Mouse (Mus musculus) ES-Bruce4 (cell line): ENCODE measurements around the gene Alyref2. TPM values are rescaled to one million over a fixed set of nuclear protein-coding genes. Genes with fewer than 3 reads are reported as not detected.

Experiments used
- H3K27ac ChIP-seq: 2 replicates; pipeline ENCODE4 v1.5.1; 2012; ENCODE audit warnings: low read length, inconsistent platforms; ENCODE audit not compliant: insufficient read depth
- H3K27me3 ChIP-seq: 2 replicates; pipeline ENCODE4 v1.6.1; 2012; ENCODE audit warnings: mild to moderate bottlenecking, low read length, inconsistent platforms; ENCODE audit not compliant: control insufficient read depth, poor library complexity, insufficient read depth, severe bottlenecking
- H3K36me3 ChIP-seq: 2 replicates; pipeline ENCODE4 v1.6.1; 2012; ENCODE audit warnings: inconsistent platforms, mild to moderate bottlenecking, low read length, moderate library complexity; ENCODE audit not compliant: control insufficient read depth, poor library complexity, insufficient read depth, severe bottlenecking
- H3K4me1 ChIP-seq: one replicate; pipeline ENCODE4 v1.8.1; 2011; ENCODE audit warnings: low read length; ENCODE audit not compliant: control insufficient read depth, insufficient read depth
- H3K4me3 ChIP-seq: 2 replicates; pipeline ENCODE4 v1.5.1; 2011; ENCODE audit warnings: low read depth, mild to moderate bottlenecking, low read length
- H3K9ac ChIP-seq: 2 replicates; pipeline ENCODE4 v1.6.1; 2012; ENCODE audit warnings: low read depth, mild to moderate bottlenecking, inconsistent platforms; ENCODE audit not compliant: poor library complexity, severe bottlenecking
- H3K9me3 ChIP-seq: replicated peaks from 2 replicates; pipeline ENCODE4 v1.6.1; 2012; ENCODE audit warnings: mild to moderate bottlenecking, low read length, inconsistent platforms; ENCODE audit not compliant: control insufficient read depth, poor library complexity, insufficient read depth, severe bottlenecking
- CTCF ChIP-seq: IDR thresholded peaks from one replicate; pipeline ENCODE4 v1.8.1; 2011; ENCODE audit warnings: low read depth, low read length
- EP300 ChIP-seq: IDR thresholded peaks from 2 replicates; pipeline ENCODE4 v1.6.1; 2011; ENCODE audit warnings: low read depth, low read length; ENCODE audit not compliant: insufficient read depth
- POLR2A ChIP-seq: IDR thresholded peaks from one replicate; pipeline ENCODE4 v1.8.1; 2011; ENCODE audit warnings: low read length; ENCODE audit not compliant: insufficient read depth
- polyA plus RNA-seq: library from polyadenylated mRNA; stranded (reverse); fragments of >200 nt; gene quantifications from 2 replicates; pipeline ENCODE4 v1.2.4, GENCODE M21; 2011; ENCODE audit warnings: low read depth; ENCODE audit not compliant: missing spikeins, insufficient read depth, insufficient read length

Gene Alyref2
- polyA plus RNA-seq, 1 experiment = 5.2 TPM

DNA sequence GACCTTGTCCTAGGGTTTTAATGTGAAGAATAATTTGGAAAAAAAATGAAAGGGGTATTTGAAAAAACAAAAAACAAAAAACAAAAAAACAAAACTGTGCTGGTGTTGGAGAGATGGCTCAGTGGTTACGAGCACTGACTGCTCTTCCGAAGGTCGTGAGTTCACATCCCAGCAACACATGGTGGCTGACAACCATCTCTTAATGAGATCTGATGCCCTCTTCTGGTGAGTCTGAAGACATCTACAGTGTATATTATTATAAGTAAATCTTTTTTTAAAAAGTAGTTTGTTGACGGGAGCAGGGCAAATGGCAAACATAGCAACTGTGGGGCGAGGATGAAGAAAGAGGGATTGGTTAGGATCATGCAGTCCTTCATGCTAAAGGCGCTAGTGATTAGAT is 7.9 kb upstream of the Alyref2 start:
- Histone ChIP-seq H3K9ac (no peak overlapping the region), H3K4me1 (no peaks in the 10 kb centered on the region), H3K9me3 (peaks cover 23% of the 10 kb centered on the region), H3K27ac (no peak overlapping the region), H3K36me3 (no peaks in the 10 kb centered on the region), H3K4me3 (no peak overlapping the region), H3K27me3 (no peaks in the 10 kb centered on the region)
- TF ChIP-seq POLR2A (no peak), CTCF (no peak), EP300 (no peak)

DNA sequence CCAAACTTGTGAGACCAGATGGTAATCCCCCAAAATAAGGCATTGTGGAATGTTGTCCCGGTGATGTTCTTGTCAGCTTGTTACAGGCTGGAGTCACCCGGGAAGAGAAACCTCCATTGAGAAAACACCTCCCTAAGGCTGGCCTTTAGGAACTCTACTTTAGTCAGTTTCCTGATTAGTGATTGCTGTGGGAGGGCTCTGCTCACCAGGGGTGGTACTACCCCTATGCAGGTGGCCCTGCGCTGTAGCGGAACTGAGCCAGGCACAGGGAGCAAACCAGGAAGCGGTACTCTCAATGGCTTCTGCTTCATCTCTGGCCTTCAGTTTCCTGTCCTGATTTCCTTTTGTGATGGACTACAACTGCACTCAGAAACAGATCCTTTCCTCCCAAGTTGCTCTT is 3.4 kb upstream of the Alyref2 start:
- Histone ChIP-seq H3K36me3 (no peaks in the 10 kb centered on the region), H3K9ac (no peak overlapping the region), H3K9me3 (0 out of 2 replicates have a peak, but pooled peaks cover under 1% of the 10 kb centered on the region), H3K4me3 (no peak overlapping the region), H3K27ac (no peak overlapping the region), H3K4me1 (peaks cover 3% of the 10 kb centered on the region), H3K27me3 (no peaks in the 10 kb centered on the region)
- TF ChIP-seq EP300 (no peak), CTCF (no peak), POLR2A (no peak)

DNA sequence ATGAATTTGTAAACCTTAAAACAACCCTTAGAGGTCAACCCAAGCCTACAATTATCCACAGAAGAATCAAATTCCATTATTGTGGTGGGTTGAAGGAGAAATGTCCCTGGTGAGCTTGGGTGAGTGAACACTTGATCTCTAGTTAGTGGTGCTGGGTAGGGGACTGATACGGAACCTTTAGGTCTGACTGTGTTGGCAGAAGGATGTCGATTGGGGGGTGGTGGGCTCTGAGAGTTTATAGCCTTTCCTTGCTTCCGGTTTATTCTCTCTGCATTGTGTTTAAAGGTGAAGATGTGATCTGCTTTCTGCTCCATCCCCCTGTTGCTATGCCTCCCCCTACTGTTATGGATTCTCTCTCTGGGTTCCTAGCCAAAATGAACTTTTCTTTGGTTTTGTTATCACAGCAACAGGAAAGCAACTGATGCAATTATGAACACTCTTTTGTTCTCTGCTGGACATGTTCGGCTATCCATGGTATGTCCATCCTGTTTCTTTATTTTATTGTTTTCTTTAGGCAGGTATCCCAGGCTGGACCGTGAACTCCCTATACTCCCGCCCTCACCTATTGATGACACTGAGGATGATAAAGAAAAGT is 2.2 kb upstream of the Alyref2 start:
- TF ChIP-seq POLR2A = no peak
- Histone ChIP-seq H3K4me1 (peaks cover 3% of the 10 kb centered on the region), H3K9ac (no peak overlapping the region), H3K4me3 (no peak overlapping the region), H3K36me3 (no peaks in the 10 kb centered on the region), H3K9me3 (no peaks in the 10 kb centered on the region), H3K27ac (peak overlapping the region; percentile 8; the same call in 1 of the 2 replicates), H3K27me3 (no peaks in the 10 kb centered on the region)

DNA sequence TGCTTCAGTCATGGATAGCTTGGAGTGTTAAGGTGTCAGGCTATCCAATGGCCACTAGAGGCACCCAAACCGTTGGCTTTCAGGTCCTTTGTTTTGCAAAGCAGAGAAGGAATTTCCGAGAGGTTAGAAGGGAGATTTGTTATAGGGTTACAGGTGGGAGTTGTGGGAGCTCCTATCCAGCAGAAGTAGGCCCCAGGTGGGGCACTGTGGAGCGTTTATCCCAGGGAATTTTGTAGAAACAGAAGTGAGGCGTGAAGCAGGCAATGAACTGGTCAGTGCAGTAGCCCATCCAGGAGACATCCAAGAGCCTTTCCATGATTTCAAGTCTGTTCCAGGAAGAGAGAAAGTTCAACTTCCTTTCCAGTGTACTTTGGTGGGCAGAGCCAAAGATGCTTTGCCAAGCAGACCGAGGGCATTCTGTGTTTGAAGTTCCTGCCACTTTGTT is 1.6 kb upstream of the Alyref2 start:
- H3K4me3 ChIP-seq = no peak overlapping the region
- H3K9me3 ChIP-seq = no peaks in the 10 kb centered on the region
- no peak for TF ChIP-seq CTCF
- no peak for TF ChIP-seq EP300
- TF ChIP-seq POLR2A = no peak
- H3K36me3 ChIP-seq = no peaks in the 10 kb centered on the region
- peak overlapping the region; percentile 93 for H3K27ac ChIP-seq
- H3K9ac ChIP-seq = peak overlapping the region; percentile 57
- H3K27me3 ChIP-seq = no peaks in the 10 kb centered on the region
- peaks cover 3% of the 10 kb centered on the region for H3K4me1 ChIP-seq

DNA sequence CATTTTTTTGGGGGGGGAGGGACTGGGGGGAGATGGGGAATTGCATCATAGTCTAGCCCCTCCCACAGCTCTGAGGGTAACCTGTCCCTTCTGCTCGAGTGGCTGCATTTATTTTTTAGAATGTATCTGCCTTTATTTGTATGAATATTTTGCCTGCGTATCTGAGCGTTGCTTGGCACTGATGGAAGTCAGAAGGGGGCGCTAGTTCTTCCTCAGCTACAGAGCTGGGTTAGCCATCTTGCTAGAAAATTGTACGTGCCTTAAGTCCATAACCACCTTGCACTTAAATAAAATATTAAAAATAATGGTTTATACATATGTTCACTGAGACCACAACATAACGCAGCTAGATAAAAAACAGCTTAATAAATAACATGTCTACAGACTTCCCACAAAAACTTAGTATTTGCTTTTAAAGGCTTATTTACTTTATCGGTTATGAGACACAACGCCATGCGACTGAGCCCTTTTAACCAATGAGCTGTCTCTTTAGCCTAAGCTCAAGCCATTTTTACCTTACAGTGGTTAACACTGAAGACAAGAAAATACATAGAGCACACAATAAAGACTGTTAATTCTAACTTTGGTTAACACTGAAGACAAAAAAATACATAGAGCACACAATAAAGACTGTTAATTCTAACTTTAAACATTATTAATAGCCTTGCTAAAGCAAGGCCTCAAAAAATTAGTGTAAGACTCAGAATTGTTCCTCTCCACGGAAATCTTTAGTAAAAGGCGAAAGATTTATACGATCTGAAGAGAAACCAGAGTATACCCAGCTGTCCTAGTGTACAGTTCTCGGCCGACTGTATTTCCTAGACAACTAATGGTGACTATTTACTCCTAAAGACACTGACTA is 659 bp upstream of the Alyref2 start:
- H3K27me3 ChIP-seq = no peaks in the 10 kb centered on the region
- H3K9ac ChIP-seq = peak overlapping the region; percentile 57
- H3K27ac ChIP-seq = peak overlapping the region; percentile 50
- H3K36me3 ChIP-seq = no peaks in the 10 kb centered on the region
- no peak for TF ChIP-seq EP300
- TF ChIP-seq CTCF = peak; percentile 43
- TF ChIP-seq POLR2A = peak; percentile 21
- H3K4me3 ChIP-seq = no peak overlapping the region
- H3K9me3 ChIP-seq = no peaks in the 10 kb centered on the region
- peaks cover 3% of the 10 kb centered on the region for H3K4me1 ChIP-seq

DNA sequence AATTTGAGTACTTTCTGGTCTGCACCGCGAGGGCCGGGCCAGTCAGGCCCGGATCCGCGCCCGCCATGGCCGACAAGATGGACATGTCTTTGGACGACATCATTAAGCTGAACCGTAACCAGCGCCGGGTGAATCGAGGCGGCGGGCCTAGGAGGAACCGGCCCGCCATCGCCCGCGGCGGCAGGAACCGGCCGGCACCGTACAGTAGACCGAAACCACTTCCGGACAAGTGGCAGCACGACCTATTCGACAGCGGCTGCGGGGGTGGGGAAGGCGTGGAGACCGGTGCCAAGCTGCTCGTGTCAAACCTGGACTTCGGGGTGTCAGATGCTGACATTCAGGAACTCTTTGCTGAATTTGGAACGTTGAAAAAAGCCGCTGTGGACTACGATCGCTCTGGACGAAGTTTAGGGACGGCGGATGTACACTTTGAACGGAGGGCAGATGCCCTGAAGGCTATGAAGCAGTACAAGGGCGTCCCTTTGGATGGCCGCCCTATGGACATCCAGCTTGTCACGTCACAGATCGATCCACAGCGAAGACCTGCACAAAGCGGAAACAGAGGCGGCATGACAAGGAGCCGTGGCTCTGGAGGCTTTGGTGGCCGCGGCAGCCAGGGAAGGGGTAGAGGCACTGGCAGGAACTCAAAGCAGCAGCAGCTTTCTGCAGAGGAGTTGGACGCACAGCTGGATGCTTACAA is 464 bp downstream of the Alyref2 start:
- no peaks in the 10 kb centered on the region for H3K36me3 ChIP-seq
- H3K9me3 ChIP-seq = no peaks in the 10 kb centered on the region
- H3K4me3 ChIP-seq = peak overlapping the region; percentile 69
- no peaks in the 10 kb centered on the region for H3K27me3 ChIP-seq
- H3K27ac ChIP-seq = peak overlapping the region; percentile 70
- peak overlapping the region; percentile 44 for H3K9ac ChIP-seq
- peaks cover 3% of the 10 kb centered on the region for H3K4me1 ChIP-seq
- TF ChIP-seq POLR2A (no peak), CTCF (no peak), EP300 (no peak)
